8 mouse cellular contexts compared by ENCODE assay signal in the genomic region with DNA sequence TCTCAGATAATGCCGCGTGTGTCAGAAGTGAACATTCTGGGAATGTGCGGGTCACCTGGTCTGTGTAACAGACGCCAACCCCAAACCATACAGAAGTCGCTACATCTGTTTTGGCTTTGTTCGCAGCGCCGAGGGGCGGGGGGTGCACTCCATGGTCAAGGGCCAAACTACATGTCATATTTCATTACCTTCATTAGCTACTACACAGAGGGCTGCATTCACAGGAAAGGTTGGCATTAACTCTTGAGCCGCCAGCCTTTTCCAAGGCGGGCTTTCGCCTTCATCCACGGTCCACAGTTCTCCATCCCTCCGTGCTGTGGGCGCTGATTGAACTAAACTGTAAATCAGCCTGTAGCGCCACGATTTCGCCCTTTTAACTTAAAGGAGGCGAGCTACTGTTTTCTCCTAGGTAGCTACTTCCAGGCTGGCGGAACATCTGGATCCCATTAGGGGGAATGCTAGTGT.
DNase-seq lines count a peak whose midpoint lies in the region; ATAC-seq and TF ChIP-seq lines count a peak whose summit lies in the region.

No protein-coding gene starts in this region.

- no peaks in the 10 kb centered on the region for H3K27me3 ChIP-seq in midbrain, embryonic 12.5 days

- H3K4me1 ChIP-seq in midbrain, embryonic 12.5 days, result no peaks in the 10 kb centered on the region; the same call in 1 of the 2 replicates

- peak overlapping the region; percentile 13 for H3K4me2 ChIP-seq in midbrain, embryonic 12.5 days (replicated peaks)

- H3K36me3 ChIP-seq in midbrain, embryonic 12.5 days, result no peaks in the 10 kb centered on the region

- TF ChIP-seq CTCF in gastrocnemius, adult 2 months (IDR thresholded peaks at IDR 0.05), result no peak

- H3K27ac ChIP-seq in gastrocnemius, adult 2 months, result peak overlapping the region; percentile 38; the same call in 1 of the 2 replicates
- H3K27ac ChIP-seq in midbrain, embryonic 12.5 days (replicated peaks), result no peak overlapping the region

- peak overlapping the region; percentile 51 for H3K4me3 ChIP-seq in gastrocnemius, adult 2 months
- H3K4me3 ChIP-seq in midbrain, embryonic 12.5 days, result no peak overlapping the region

- no peak overlapping the region for H3K9ac ChIP-seq in midbrain, embryonic 12.5 days (replicated peaks)

- WGBS in midbrain, embryonic 12.5 days, result 59% methylated on average over 20 of the region's 20 CpGs

- H3K9me3 ChIP-seq in midbrain, embryonic 12.5 days, result peaks cover 5% of the 10 kb centered on the region; the same call in 1 of the 2 replicates

- no peak for ATAC-seq in midbrain, embryonic 12.5 days (ENCODE audit: low FRiP score, low read depth)

- no peak for DNase-seq in gastrocnemius, adult 2 months
- no peak for DNase-seq in gastrocnemius, postnatal 25 days
- DNase-seq in ES-CJ7 (ENCODE audit: low read depth, low spot score), result peak; percentile 11
- DNase-seq in fibroblast of lung, adult 2 months (ENCODE audit: low read depth), result peak; percentile 68
- no peak for DNase-seq in thymus, postnatal 25 days
- no peak for DNase-seq in layer of hippocampus, adult 18-20 months (ENCODE audit: low spot score in 2 of 2)
- no peak for DNase-seq in urinary bladder, postnatal 4 days (ENCODE audit: low spot score in 2 of 2)

- intact Hi-C loops in gastrocnemius, adult 2 months (cut with DNase I), result no loop called here

Comparison
In these comparisons a context has a peak if more than half of its experiments do, and no peak if none do; other contexts are left out.
1. DNase-seq: peak in ES-CJ7 (single experiment) and fibroblast of lung, adult 2 months (single experiment); none in gastrocnemius, adult 2 months (single experiment), gastrocnemius, postnatal 25 days (single experiment), thymus, postnatal 25 days (single experiment), layer of hippocampus, adult 18-20 months (0 of 2) and urinary bladder, postnatal 4 days (0 of 2).